Mouse (Mus musculus) hindbrain, embryonic 14.5 days (tissue): Measurements from ENCODE around the gene Nceh1. TPM values are rescaled to one million over a fixed set of nuclear protein-coding genes. Genes with fewer than 3 reads are reported as not detected.

Source experiments
- ATAC-seq: fragments of 200-750 bp; cut with Nextera tagmentation; 2 replicates; pipeline ENCODE4 v1.8.0; 2017; ENCODE audit warnings: moderate number of reproducible peaks, mild to moderate bottlenecking, moderate TSS enrichment, moderate library complexity; ENCODE audit not compliant: low FRiP score
- DNase-seq: peaks from one replicate; pipeline ENCODE4 v3.0.0-alpha.2; 2015; ENCODE audit warnings: low spot score
- H3K27ac ChIP-seq: fragments of 300-500 bp; sonication (generic); 2 replicates; pipeline ENCODE4 v1.5.1; 2014; ENCODE audit warnings: mild to moderate bottlenecking, moderate library complexity
- H3K27me3 ChIP-seq: fragments of 300-500 bp; sonication (generic); 2 replicates; pipeline ENCODE4 v1.6.1; 2014; ENCODE audit warnings: mild to moderate bottlenecking, low read length, mixed read lengths; ENCODE audit not compliant: control insufficient read depth, insufficient read depth
- H3K36me3 ChIP-seq: fragments of 300-500 bp; sonication (generic); replicated peaks from 2 replicates; pipeline ENCODE4 v1.6.1; 2014; ENCODE audit not compliant: control insufficient read depth, insufficient read depth
- H3K4me1 ChIP-seq: fragments of 300-500 bp; sonication (generic); replicated peaks from 2 replicates; pipeline ENCODE4 v1.6.1; 2014; ENCODE audit warnings: antibody characterized with exemption, low read length, mixed read lengths; ENCODE audit not compliant: control insufficient read depth, insufficient read depth
- H3K4me2 ChIP-seq: fragments of 300-500 bp; sonication (generic); replicated peaks from 2 replicates; pipeline ENCODE4 v1.6.1; 2014; ENCODE audit warnings: mild to moderate bottlenecking, moderate library complexity
- H3K4me3 ChIP-seq: fragments of 300-500 bp; sonication (generic); replicated peaks from 2 replicates; pipeline ENCODE4 v1.5.1; 2014; ENCODE audit warnings: mild to moderate bottlenecking, low read length
- H3K9ac ChIP-seq: fragments of 300-500 bp; sonication (generic); 2 replicates; pipeline ENCODE4 v1.6.1; 2014
- H3K9me3 ChIP-seq: fragments of 300-500 bp; sonication (generic); 2 replicates; pipeline ENCODE4 v1.6.1; 2016; ENCODE audit warnings: low read length; ENCODE audit not compliant: control insufficient read depth
- WGBS: fragments of 180-500 bp; shearing (Covaris S2); extraction: QIAGEN DNeasy Blood & Tissue Kit; methylation state at CpG from one replicate; pipeline ENCODE4 v1.1.7; 2014; 5-methylcytosine and 5-hydroxymethylcytosine counted together
- polyA plus RNA-seq: library from polyadenylated mRNA; unstranded; fragments of >200 nt; fragmentation: Nextera tagmentation; extraction: Ambion mirVana; gene quantifications from 2 replicates; pipeline ENCODE4 v1.2.1, GENCODE M21; 2014

Nceh1 gene
- polyA plus RNA-seq, 1 experiment from 2014 or later, result 11.5 TPM

DNA sequence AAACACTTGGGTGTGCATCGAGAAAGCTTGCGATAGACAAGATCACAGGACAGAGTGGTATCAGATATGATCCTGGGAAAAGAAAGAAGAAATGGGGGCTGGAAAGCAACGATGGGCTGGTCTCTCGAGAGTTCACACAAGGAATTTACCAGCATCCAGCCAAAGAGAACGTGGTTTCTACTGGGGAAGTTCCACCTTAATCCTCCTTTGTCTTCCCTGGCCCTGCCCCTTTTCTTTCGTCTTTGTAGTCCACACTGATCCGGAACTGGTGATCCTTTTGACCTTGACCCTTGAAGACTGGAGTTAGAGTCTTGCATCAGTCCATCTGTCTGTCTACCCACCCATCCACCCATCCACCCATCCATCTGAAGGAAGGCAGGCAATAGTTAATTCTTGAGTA lies 34.6 kb downstream of the Nceh1 start:
- DNase-seq (no peak), ATAC-seq (no peak)
- 85% methylated on average over 7 of the region's 7 CpGs for WGBS
- H3K9me3 ChIP-seq, result no peaks in the 10 kb centered on the region
- no peaks in the 10 kb centered on the region for H3K36me3 ChIP-seq
- no peak overlapping the region for H3K9ac ChIP-seq
- H3K4me3 ChIP-seq, result no peak overlapping the region
- H3K4me2 ChIP-seq, result no peak overlapping the region
- H3K27ac ChIP-seq, result no peak overlapping the region
- no peaks in the 10 kb centered on the region for H3K4me1 ChIP-seq
- no peaks in the 10 kb centered on the region for H3K27me3 ChIP-seq

DNA sequence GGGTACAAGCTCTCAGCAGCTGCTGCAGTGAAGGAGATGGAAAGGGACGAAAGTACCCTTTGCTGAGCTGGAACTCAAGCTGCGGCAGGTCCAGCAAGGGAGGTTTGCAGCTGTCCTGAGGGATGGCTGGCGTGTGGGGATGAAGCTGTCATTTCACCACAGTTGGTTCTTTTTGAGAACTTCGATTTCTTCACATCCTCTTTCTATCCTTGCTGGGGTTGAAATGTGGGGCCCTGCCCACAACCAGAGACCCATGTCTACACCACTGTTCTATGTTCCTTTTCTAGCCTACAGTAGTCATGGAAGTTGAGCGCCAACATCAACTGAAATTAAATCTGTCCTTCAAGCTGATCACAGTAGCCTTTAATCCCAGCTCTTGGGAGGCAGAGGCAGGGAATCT lies 35.8 kb downstream of the Nceh1 start:
- WGBS, result 93% methylated on average over 5 of the region's 5 CpGs
- no peak for ATAC-seq

DNA sequence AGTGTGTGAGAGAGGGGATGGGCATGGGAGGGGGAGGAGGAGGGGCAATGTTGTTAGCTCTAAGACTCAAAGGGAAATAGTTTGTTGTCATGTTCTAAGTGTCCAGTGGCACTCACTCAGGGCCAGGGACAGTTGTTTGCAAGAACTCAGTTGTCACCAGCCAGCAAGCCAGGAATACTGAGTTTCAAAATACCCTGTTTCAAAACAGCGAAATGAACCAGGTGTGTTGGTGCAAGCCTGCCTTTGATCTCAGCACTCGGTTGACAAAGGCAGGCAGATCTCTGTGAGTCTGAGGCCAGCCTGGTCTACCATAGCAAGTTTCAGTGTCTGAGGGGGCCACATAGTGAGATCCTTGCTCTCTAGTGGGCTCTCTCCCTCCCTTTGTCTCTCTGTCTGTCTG lies 39.3 kb downstream of the Nceh1 start:
- Histone ChIP-seq H3K9me3 (no peaks in the 10 kb centered on the region), H3K4me2 (no peak overlapping the region), H3K36me3 (no peaks in the 10 kb centered on the region), H3K27me3 (no peaks in the 10 kb centered on the region), H3K27ac (no peak overlapping the region), H3K9ac (no peak overlapping the region), H3K4me1 (no peaks in the 10 kb centered on the region), H3K4me3 (no peak overlapping the region)
- 82% methylated on average over 2 of the region's 2 CpGs for whole genome bisulfite sequencing
- ATAC-seq (no peak), DNase-seq (no peak)

More for the DNA sequence above, 35.8 kb downstream of the Nceh1 start:
- Histone ChIP-seq H3K27ac (no peak overlapping the region), H3K9ac (no peak overlapping the region), H3K4me3 (no peak overlapping the region), H3K27me3 (no peaks in the 10 kb centered on the region), H3K4me2 (no peak overlapping the region), H3K4me1 (no peaks in the 10 kb centered on the region), H3K36me3 (no peaks in the 10 kb centered on the region), H3K9me3 (no peaks in the 10 kb centered on the region)
- DNase-seq, result no peak

DNA sequence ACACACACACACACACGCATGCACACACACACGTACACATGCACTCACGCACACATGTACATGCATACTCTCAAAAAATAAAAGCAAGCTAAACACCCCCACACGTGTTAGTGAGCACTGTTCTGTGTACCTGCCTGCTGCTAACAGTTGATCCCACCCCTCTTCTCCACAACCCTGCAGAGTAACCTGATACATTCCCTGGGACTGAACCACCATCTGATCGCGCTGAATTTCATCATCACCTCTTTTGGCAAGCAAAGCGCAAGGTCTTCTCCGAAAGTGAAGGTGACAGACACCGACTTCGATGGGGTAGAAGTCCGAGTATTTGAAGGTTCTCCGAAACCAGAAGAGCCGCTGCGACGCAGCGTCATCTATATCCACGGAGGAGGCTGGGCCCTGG lies 39.7 kb downstream of the Nceh1 start:
- Histone ChIP-seq H3K27ac (no peak overlapping the region), H3K36me3 (no peaks in the 10 kb centered on the region), H3K27me3 (no peaks in the 10 kb centered on the region), H3K4me1 (no peaks in the 10 kb centered on the region), H3K9ac (no peak overlapping the region), H3K4me3 (no peak overlapping the region), H3K9me3 (no peaks in the 10 kb centered on the region), H3K4me2 (no peak overlapping the region)
- ATAC-seq (no peak), DNase-seq (no peak)
- WGBS, result 87% methylated on average over 17 of the region's 17 CpGs

DNA sequence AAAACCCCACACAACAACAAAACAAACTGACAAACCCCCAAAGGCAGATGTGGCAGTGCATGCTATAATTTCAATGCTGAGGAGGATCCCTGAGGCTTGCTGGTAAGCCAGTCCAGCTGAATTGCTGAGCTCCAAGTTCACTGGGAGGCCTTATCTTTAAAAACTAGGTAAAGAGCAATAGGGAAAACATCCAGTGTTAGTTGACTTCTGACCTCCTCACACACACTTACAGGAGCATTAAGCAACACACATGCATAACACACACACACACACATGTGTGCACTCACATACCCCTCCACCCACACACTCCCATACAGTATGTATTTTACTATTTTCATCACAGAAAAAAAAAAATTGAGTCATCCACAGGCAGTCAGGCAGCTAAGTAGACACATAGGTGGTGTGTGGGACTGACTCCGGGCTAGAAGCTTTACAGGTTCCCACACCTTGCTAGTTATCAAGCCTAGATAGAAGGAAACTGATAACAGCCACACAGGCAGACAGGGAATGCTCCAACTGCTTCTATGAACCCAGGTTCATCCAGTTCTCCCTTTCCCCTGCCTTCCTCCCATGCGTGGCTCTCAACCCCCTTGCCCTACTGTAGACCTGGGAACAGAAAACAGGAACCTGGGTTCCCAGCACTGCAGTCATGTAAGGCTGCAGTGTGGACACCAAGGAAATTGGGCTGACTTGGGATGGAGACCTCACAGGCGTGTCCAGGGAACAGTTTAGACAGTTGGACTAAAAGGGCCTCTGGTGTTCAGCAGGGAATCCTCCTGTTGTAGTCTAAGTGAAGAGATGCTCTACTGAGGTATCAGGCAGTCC lies 45.1 kb downstream of the Nceh1 start:
- no peaks in the 10 kb centered on the region for H3K4me1 ChIP-seq
- no peak overlapping the region for H3K9ac ChIP-seq
- H3K27me3 ChIP-seq, result no peaks in the 10 kb centered on the region
- 90% methylated on average over 3 of the region's 3 CpGs for WGBS
- H3K36me3 ChIP-seq, result no peaks in the 10 kb centered on the region
- no peak for DNase-seq
- no peak overlapping the region for H3K4me2 ChIP-seq
- no peak for ATAC-seq
- no peaks in the 10 kb centered on the region for H3K9me3 ChIP-seq
- no peak overlapping the region for H3K27ac ChIP-seq
- no peak overlapping the region for H3K4me3 ChIP-seq

DNA sequence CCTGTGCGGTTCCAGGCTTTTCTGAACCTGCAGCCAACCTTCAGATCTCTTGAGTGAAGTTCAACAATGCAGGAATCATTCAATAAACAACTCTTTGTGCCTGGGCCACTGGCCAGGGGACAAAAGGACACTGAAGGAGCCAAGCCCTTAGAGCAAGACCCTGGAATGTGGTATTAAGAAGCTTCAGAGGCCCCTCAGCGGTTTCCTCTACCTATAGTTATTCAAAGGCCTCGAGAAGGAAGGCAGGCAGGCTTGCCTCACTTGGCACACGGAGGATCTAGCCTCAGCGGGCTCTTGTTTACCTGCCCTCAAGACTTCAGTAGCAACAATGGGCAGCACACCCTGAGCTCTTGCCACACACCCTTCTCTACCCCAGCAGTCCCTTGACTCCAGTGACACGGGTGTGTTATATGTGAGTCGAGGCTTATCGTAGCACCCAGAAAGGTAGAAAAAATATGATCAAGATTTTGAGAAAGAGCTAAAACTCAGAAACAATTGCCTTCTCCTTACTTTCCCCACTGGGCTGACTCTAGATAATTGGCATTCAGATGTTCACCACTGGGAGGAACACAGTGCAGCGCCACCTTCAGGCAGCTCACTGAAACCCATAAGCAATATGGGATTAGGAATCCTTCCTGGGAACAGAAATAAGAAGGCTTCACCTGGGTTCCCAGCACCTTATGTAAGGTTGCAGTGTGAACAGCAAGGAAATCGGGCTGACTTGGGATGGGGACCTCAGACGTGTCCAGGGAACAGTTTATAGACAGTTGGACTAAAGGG lies 46.0 kb downstream of the Nceh1 start:
- H3K4me3 ChIP-seq, result no peak overlapping the region
- no peaks in the 10 kb centered on the region for H3K9me3 ChIP-seq
- ATAC-seq, result no peak
- H3K27me3 ChIP-seq, result no peaks in the 10 kb centered on the region
- no peak for DNase-seq
- no peak overlapping the region for H3K27ac ChIP-seq
- H3K36me3 ChIP-seq, result no peaks in the 10 kb centered on the region
- 75% methylated on average over 11 of the region's 11 CpGs for WGBS
- H3K9ac ChIP-seq, result no peak overlapping the region
- H3K4me2 ChIP-seq, result no peak overlapping the region
- H3K4me1 ChIP-seq, result no peaks in the 10 kb centered on the region

DNA sequence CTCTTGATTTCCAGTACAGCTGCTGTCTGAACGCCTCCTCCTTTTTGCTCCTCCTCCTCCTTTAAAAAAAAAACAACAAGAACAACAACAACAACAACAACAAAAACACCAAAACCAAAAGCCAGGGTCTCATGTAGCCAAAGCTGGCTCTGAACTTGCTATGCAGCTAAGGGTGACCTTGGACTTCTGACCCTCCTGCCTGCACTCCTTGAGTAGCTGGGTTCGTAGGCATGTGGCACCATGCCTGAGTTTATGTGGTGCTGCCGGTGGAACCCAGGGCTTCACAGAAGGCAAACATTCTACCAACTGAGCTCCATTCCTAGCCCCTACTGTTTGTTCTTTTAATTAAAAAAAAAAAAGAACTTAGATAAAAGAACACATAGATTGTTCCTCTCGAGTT lies 50.6 kb downstream of the Nceh1 start:
- Histone ChIP-seq H3K27me3 (no peaks in the 10 kb centered on the region), H3K4me1 (no peaks in the 10 kb centered on the region), H3K27ac (no peak overlapping the region), H3K4me3 (no peak overlapping the region), H3K4me2 (no peak overlapping the region), H3K9me3 (no peaks in the 10 kb centered on the region), H3K36me3 (no peaks in the 10 kb centered on the region), H3K9ac (no peak overlapping the region)
- WGBS, result 86% methylated on average over 4 of the region's 4 CpGs
- no peak for ATAC-seq
- DNase-seq, result no peak

DNA sequence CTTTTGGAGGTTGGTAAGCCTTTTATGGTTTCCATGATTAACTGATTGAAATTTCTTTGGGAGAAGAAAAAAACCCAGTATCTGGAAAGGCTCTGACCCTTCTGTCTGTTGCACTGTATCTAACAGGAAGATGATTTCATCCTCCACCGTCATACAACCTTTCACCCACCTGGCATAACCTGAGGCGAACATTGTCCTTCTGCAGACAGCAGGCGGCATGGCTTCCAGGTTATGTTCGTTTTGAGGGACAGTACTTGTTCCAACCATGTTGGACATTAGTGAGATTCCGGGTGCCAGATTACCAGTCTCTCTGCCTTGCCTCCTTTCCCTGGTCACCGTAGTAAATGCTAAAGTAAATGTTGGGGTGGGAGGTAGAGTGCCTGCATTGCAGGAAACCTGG lies 51.1 kb downstream of the Nceh1 start:
- Histone ChIP-seq H3K27me3 (no peaks in the 10 kb centered on the region), H3K4me3 (no peak overlapping the region), H3K27ac (no peak overlapping the region), H3K36me3 (no peaks in the 10 kb centered on the region), H3K4me1 (no peaks in the 10 kb centered on the region), H3K9ac (no peak overlapping the region), H3K4me2 (no peak overlapping the region), H3K9me3 (no peaks in the 10 kb centered on the region)
- ATAC-seq, result no peak
- no peak for DNase-seq
- WGBS, result 88% methylated on average over 6 of the region's 6 CpGs

DNA sequence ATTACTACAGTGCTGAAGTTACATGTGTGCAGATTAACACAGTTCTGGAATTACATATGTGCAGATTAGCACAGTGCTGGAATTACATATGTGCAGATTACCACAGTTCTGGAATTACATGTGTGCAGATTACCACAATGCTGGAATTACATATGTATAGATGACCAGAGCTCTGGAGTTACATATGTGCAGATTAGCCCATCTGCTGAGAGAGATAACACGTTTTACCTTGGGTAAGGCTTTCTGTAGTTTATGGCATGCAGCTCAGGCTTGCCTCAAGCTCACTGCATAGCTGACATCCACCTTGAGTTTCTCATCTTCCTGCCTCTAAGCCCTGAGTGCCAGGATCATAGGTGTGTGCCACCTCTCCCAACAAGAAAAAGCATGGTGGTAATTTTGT lies 52.2 kb downstream of the Nceh1 start:
- 70% methylated on average over 1 of the region's 1 CpGs for WGBS
- DNase-seq (no peak), ATAC-seq (no peak)
- Histone ChIP-seq H3K27me3 (no peaks in the 10 kb centered on the region), H3K9me3 (no peaks in the 10 kb centered on the region), H3K27ac (no peak overlapping the region), H3K4me1 (no peaks in the 10 kb centered on the region), H3K4me2 (no peak overlapping the region), H3K9ac (no peak overlapping the region), H3K36me3 (no peaks in the 10 kb centered on the region), H3K4me3 (no peak overlapping the region)
